Mouse (Mus musculus): ENCODE measurements around the gene Rsph1.

Gene Rsph1

GRCm38 (mm10) chr17:31304895-31305775 is 28.0 kb upstream of the Rsph1 start:
- in situ Hi-C loops (cut with MboI; ENCODE audit: low sequenced_read_pairs) = no loop called here

GRCm38 (mm10) chr17:31303401-31303800 is 26.2 kb upstream of the Rsph1 start:
- in situ Hi-C loops (cut with MboI; ENCODE audit: low sequenced_read_pairs) = no loop called here

- in situ Hi-C loops (cut with MboI; ENCODE audit: low sequenced_read_pairs) = no loop called here
Measured at GRCm38 (mm10) chr17:31300736-31301135, 23.6 kb upstream of the Rsph1 start.

GRCm38 (mm10) chr17:31299981-31300380 is 22.8 kb upstream of the Rsph1 start:
- in situ Hi-C loops (cut with MboI; ENCODE audit: low sequenced_read_pairs) = no loop called here

- in situ Hi-C loops (cut with MboI; ENCODE audit: low sequenced_read_pairs) = no loop called here
Measured at GRCm38 (mm10) chr17:31298419-31299209, 21.4 kb upstream of the Rsph1 start.

- in situ Hi-C loops (cut with MboI; ENCODE audit: low sequenced_read_pairs) = no loop called here
Measured at GRCm38 (mm10) chr17:31297521-31297939, 20.3 kb upstream of the Rsph1 start.

GRCm38 (mm10) chr17:31295892-31296781 is 19.0 kb upstream of the Rsph1 start:
- in situ Hi-C loops (cut with MboI; ENCODE audit: low sequenced_read_pairs) = no loop called here

- in situ Hi-C loops (cut with MboI; ENCODE audit: low sequenced_read_pairs) = no loop called here
Measured at GRCm38 (mm10) chr17:31295215-31295891, 18.2 kb upstream of the Rsph1 start.

GRCm38 (mm10) chr17:31294363-31295214 is 17.4 kb upstream of the Rsph1 start:
- in situ Hi-C loops (cut with MboI; ENCODE audit: low sequenced_read_pairs) = no loop called here

GRCm38 (mm10) chr17:31290859-31291258 is 13.7 kb upstream of the Rsph1 start:
- in situ Hi-C loops (cut with MboI; ENCODE audit: low sequenced_read_pairs) = no loop called here

GRCm38 (mm10) chr17:31290311-31290710 is 13.1 kb upstream of the Rsph1 start:
- in situ Hi-C loops (cut with MboI; ENCODE audit: low sequenced_read_pairs) = no loop called here

- in situ Hi-C loops (cut with MboI; ENCODE audit: low sequenced_read_pairs) = no loop called here
Measured at GRCm38 (mm10) chr17:31288999-31289726, 12.0 kb upstream of the Rsph1 start.

- in situ Hi-C loops (cut with MboI; ENCODE audit: low sequenced_read_pairs) = no loop called here
Measured at GRCm38 (mm10) chr17:31287216-31287615, 10.0 kb upstream of the Rsph1 start.

GRCm38 (mm10) chr17:31286492-31286891 is 9.3 kb upstream of the Rsph1 start, which contains the start of gene Slc37a1:
Gene Slc37a1 (plus strand): TSS chr17:31286792.
- in situ Hi-C loops (cut with MboI; ENCODE audit: low sequenced_read_pairs) = no loop called here

- in situ Hi-C loops (cut with MboI; ENCODE audit: low sequenced_read_pairs) = no loop called here
Measured at GRCm38 (mm10) chr17:31285867-31286266, 8.7 kb upstream of the Rsph1 start.

GRCm38 (mm10) chr17:31282687-31283053 is 5.5 kb upstream of the Rsph1 start:
- in situ Hi-C loops (cut with MboI; ENCODE audit: low sequenced_read_pairs) = no loop called here

- in situ Hi-C loops (cut with MboI; ENCODE audit: low sequenced_read_pairs) = no loop called here
Measured at GRCm38 (mm10) chr17:31281830-31282686, 4.9 kb upstream of the Rsph1 start.

- in situ Hi-C loops (cut with MboI; ENCODE audit: low sequenced_read_pairs) = no loop called here
Measured at GRCm38 (mm10) chr17:31280269-31280668, 3.1 kb upstream of the Rsph1 start.
